ENCODE assay signal across 9 mouse cellular contexts in genomic region chr7:119023394-119023921, GRCm38 (mm10). TPM values are rescaled to one million over a fixed set of nuclear protein-coding genes. Genes with fewer than 3 reads are reported as not detected.
A peak's percentile ranks its signal among the peaks of the same experiment; 100 is the strongest.
DNase-seq lines count a peak whose midpoint lies in the region; ATAC-seq and TF ChIP-seq lines count a peak whose summit lies in the region.
"Had no signal": no experiment of that assay in that cellular context is flagged by ENCODE, and none has a peak within 500 bp of the region (broad histone marks: within the 10 kb centered on the region; RNA-seq: fewer than 3 reads in every experiment).

No protein-coding gene starts in this region.

- H3K4me2 ChIP-seq in midbrain, embryonic 16.5 days (ENCODE audit: low read length), result no peak overlapping the region
- no peak overlapping the region for H3K4me2 ChIP-seq in embryonic facial prominence, embryonic 14.5 days (ENCODE audit: low read depth, low read length)
- no peak overlapping the region for H3K4me2 ChIP-seq in midbrain, embryonic 12.5 days (replicated peaks)
- H3K4me2 ChIP-seq: neural tube, embryonic 13.5 days had no signal

- H3K27me3 ChIP-seq in midbrain, embryonic 10.5 days (ENCODE audit: low read depth, poor library complexity, severe bottlenecking), result no peaks in the 10 kb centered on the region
- H3K27me3 ChIP-seq in midbrain, embryonic 16.5 days (ENCODE audit: control insufficient read depth, insufficient read depth, low read depth, low read length), result no peaks in the 10 kb centered on the region
- no peaks in the 10 kb centered on the region for H3K27me3 ChIP-seq in embryonic facial prominence, embryonic 14.5 days (replicated peaks; ENCODE audit: control insufficient read depth, insufficient read depth, low read length)
- no peaks in the 10 kb centered on the region for H3K27me3 ChIP-seq in midbrain, embryonic 12.5 days
- H3K27me3 ChIP-seq in thymus, adult 2 months (ENCODE audit: control insufficient read depth, insufficient read depth, low read length), result no peaks in the 10 kb centered on the region
- H3K27me3 ChIP-seq: neural tube, embryonic 13.5 days had no signal

- TF ChIP-seq CTCF in left cerebral cortex, adult 2 months (IDR thresholded peaks at IDR 0.05), result peak; percentile 95
- TF ChIP-seq CTCF in thymus, adult 2 months (IDR thresholded peaks at IDR 0.05; ENCODE audit: borderline replicate concordance, control insufficient read depth, extremely low read depth, insufficient read depth, low read length, poor library complexity), result peak; percentile 79; the same call in 1 of the 2 replicates

- H3K9me3 ChIP-seq in midbrain, embryonic 10.5 days (replicated peaks), result no peaks in the 10 kb centered on the region
- H3K9me3 ChIP-seq in midbrain, embryonic 16.5 days (replicated peaks; ENCODE audit: control insufficient read depth, low read length, poor library complexity, severe bottlenecking), result no peaks in the 10 kb centered on the region
- no peaks in the 10 kb centered on the region for H3K9me3 ChIP-seq in embryonic facial prominence, embryonic 14.5 days (ENCODE audit: control insufficient read depth, low read length)
- no peaks in the 10 kb centered on the region for H3K9me3 ChIP-seq in midbrain, embryonic 12.5 days
- H3K9me3 ChIP-seq: neural tube, embryonic 13.5 days had no signal

- peak; percentile 74 for DNase-seq in midbrain, embryonic 10.5 days (ENCODE audit: low spot score)
- peak; percentile 8 to 26 for DNase-seq in adrenal gland, postnatal 4 days (ENCODE audit: low spot score in 2 of 2)
- peak; percentile 26 for DNase-seq in embryonic facial prominence, embryonic 14.5 days (ENCODE audit: low spot score)
- peak; percentile 55 for DNase-seq in induced T-regulatory cell, adult 2 months (ENCODE audit: low read depth)
- DNase-seq in left cerebral cortex, adult 2 months (ENCODE audit: extremely low spot score in 1 of 2, low spot score in 2 of 2), result peak; percentile 65 to 69
- peak; percentile 49 for DNase-seq in thymus, adult 2 months

- no peaks in the 10 kb centered on the region for H3K36me3 ChIP-seq in midbrain, embryonic 10.5 days
- no peaks in the 10 kb centered on the region for H3K36me3 ChIP-seq in midbrain, embryonic 16.5 days (ENCODE audit: control insufficient read depth, insufficient read depth, low read length)
- no peaks in the 10 kb centered on the region for H3K36me3 ChIP-seq in embryonic facial prominence, embryonic 14.5 days (ENCODE audit: control insufficient read depth, insufficient read depth, low read length)
- H3K36me3 ChIP-seq in midbrain, embryonic 12.5 days, result no peaks in the 10 kb centered on the region
- no peaks in the 10 kb centered on the region for H3K36me3 ChIP-seq in thymus, adult 2 months (ENCODE audit: control insufficient read depth, insufficient read depth, low read length)
- H3K36me3 ChIP-seq: neural tube, embryonic 13.5 days had no signal

- no peak overlapping the region for H3K27ac ChIP-seq in midbrain, embryonic 10.5 days (replicated peaks)
- H3K27ac ChIP-seq in midbrain, embryonic 16.5 days (ENCODE audit: low read length), result no peak overlapping the region
- H3K27ac ChIP-seq in embryonic facial prominence, embryonic 14.5 days (replicated peaks; ENCODE audit: low read depth, low read length), result no peak overlapping the region
- H3K27ac ChIP-seq in left cerebral cortex, adult 2 months, result no peak overlapping the region
- no peak overlapping the region for H3K27ac ChIP-seq in midbrain, embryonic 12.5 days (replicated peaks)
- no peak overlapping the region for H3K27ac ChIP-seq in thymus, adult 2 months (ENCODE audit: control insufficient read depth, insufficient read depth, low read length)
- H3K27ac ChIP-seq: neural tube, embryonic 13.5 days had no signal

- ATAC-seq in midbrain, embryonic 16.5 days, result no peak
- ATAC-seq in embryonic facial prominence, embryonic 14.5 days (ENCODE audit: low read depth), result no peak
- ATAC-seq in midbrain, embryonic 12.5 days (ENCODE audit: low FRiP score, low read depth), result peak; percentile 34; the same call in 1 of the 2 replicates

- TF ChIP-seq POLR2A in thymus, adult 2 months (IDR thresholded peaks at IDR 0.05; ENCODE audit: control insufficient read depth, extremely low read depth, insufficient read depth, low read length, poor library complexity), result no peak

- H3K4me3 ChIP-seq in midbrain, embryonic 10.5 days, result no peak overlapping the region
- no peak overlapping the region for H3K4me3 ChIP-seq in midbrain, embryonic 16.5 days (ENCODE audit: low read depth, low read length)
- H3K4me3 ChIP-seq in embryonic facial prominence, embryonic 14.5 days (ENCODE audit: low read depth, low read length), result no peak overlapping the region
- no peak overlapping the region for H3K4me3 ChIP-seq in left cerebral cortex, adult 2 months
- H3K4me3 ChIP-seq in midbrain, embryonic 12.5 days, result no peak overlapping the region
- H3K4me3 ChIP-seq in thymus, adult 2 months (ENCODE audit: control insufficient read depth, insufficient read depth, low read length), result no peak overlapping the region
- H3K4me3 ChIP-seq: neural tube, embryonic 13.5 days had no signal

- H3K4me1 ChIP-seq in midbrain, embryonic 10.5 days, result peaks cover 3% of the 10 kb centered on the region
- H3K4me1 ChIP-seq in midbrain, embryonic 16.5 days (ENCODE audit: control insufficient read depth, insufficient read depth, low read length), result no peaks in the 10 kb centered on the region
- no peaks in the 10 kb centered on the region for H3K4me1 ChIP-seq in embryonic facial prominence, embryonic 14.5 days (ENCODE audit: control insufficient read depth, insufficient read depth, low read length)
- H3K4me1 ChIP-seq in midbrain, embryonic 12.5 days, result no peaks in the 10 kb centered on the region
- no peaks in the 10 kb centered on the region for H3K4me1 ChIP-seq in thymus, adult 2 months (replicated peaks; ENCODE audit: control insufficient read depth, insufficient read depth, low read length)
- H3K4me1 ChIP-seq: neural tube, embryonic 13.5 days had no signal

- intact Hi-C loops in left cerebral cortex, adult 2 months (cut with DNase I), result loop anchor here (5.0 kb wide), 1 partner anchor 164 kb away; no protein-coding TSS in a partner anchor

- H3K9ac ChIP-seq in midbrain, embryonic 16.5 days (ENCODE audit: low read depth, low read length), result no peak overlapping the region
- H3K9ac ChIP-seq in embryonic facial prominence, embryonic 14.5 days (ENCODE audit: low read depth, low read length), result no peak overlapping the region
- H3K9ac ChIP-seq in midbrain, embryonic 12.5 days (replicated peaks), result no peak overlapping the region
- H3K9ac ChIP-seq: neural tube, embryonic 13.5 days had no signal

- WGBS in midbrain, embryonic 10.5 days, result 29% methylated on average over 17 of the region's 17 CpGs
- WGBS in midbrain, embryonic 16.5 days, result 22% methylated on average over 17 of the region's 17 CpGs
- WGBS in embryonic facial prominence, embryonic 14.5 days, result 25% methylated on average over 17 of the region's 17 CpGs
- WGBS in midbrain, embryonic 12.5 days, result 26% methylated on average over 17 of the region's 17 CpGs
- 40% methylated on average over 17 of the region's 17 CpGs for WGBS in thymus, adult 2 months

RNA-seq across cellular contexts. Expression of gene Gprc5b, which starts 28.4 kb away (rescaled TPM):
- 10.1 and 13.6 TPM in 2 replicates for polyA plus RNA-seq in midbrain, embryonic 10.5 days (2016; fragmentation: Nextera tagmentation; extraction: Ambion mirVana)
- 2.9 and 3.1 TPM in 2 replicates for polyA plus RNA-seq in midbrain, embryonic 16.5 days (2015; fragmentation: Nextera tagmentation; extraction: Ambion mirVana)
- total RNA-seq in adrenal gland, postnatal 4 days (2021), result 10 to 100 TPM; 53.3 to 66.6 TPM
- polyA plus RNA-seq in embryonic facial prominence, embryonic 14.5 days (2014; fragmentation: Nextera tagmentation; extraction: Ambion mirVana), result 17.0 and 17.7 TPM in 2 replicates
- 10 to 100 TPM; 94.4 to 98.9 TPM for total RNA-seq in left cerebral cortex, adult 2 months (2021)
- polyA plus RNA-seq in midbrain, embryonic 12.5 days (2016; fragmentation: Nextera tagmentation; extraction: Ambion mirVana), result 11.9 and 14.1 TPM in 2 replicates
- 15.2 and 20.0 TPM in 2 replicates for polyA plus RNA-seq in thymus, adult 2 months (2012; rRNA removed)

Comparison
In these comparisons a context has a peak if more than half of its experiments do, and no peak if none do; other contexts are left out.
1. DNase-seq: peak in every context shown above with its lines; median percentile 74 in midbrain, embryonic 10.5 days; 67 in left cerebral cortex, adult 2 months; 55 in induced T-regulatory cell, adult 2 months; 49 in thymus, adult 2 months; 26 in embryonic facial prominence, embryonic 14.5 days; 17 in adrenal gland, postnatal 4 days.